Mouse (Mus musculus): ENCODE measurements around the gene Nudt1.

- TF ChIP-seq MYOD1 (IDR thresholded peaks at IDR 0.05; ENCODE audit: control insufficient read depth in 1 of 3, insufficient read length in 2 of 3, low read depth in 2 of 3), result no peak
- TF ChIP-seq REST (IDR thresholded peaks at IDR 0.05; ENCODE audit: insufficient read depth, insufficient read length), result no peak
- no peak for TF ChIP-seq POLR2A (IDR thresholded peaks at IDR 0.05; ENCODE audit: insufficient read length, low read depth)
- TF ChIP-seq CEBPB (IDR thresholded peaks at IDR 0.05; ENCODE audit: insufficient read depth, poor library complexity, severe bottlenecking), result no peak
- no peak for TF ChIP-seq TCF12 (IDR thresholded peaks at IDR 0.05; ENCODE audit: insufficient read depth, poor library complexity, severe bottlenecking)
- TF ChIP-seq POLR2AphosphoS2 (IDR thresholded peaks at IDR 0.05; ENCODE audit: insufficient read length, low read depth), result no peak
- TF ChIP-seq E2F4 (IDR thresholded peaks at IDR 0.05; ENCODE audit: insufficient read depth), result no peak
- no peak for TF ChIP-seq TCF3 (IDR thresholded peaks at IDR 0.05; ENCODE audit: insufficient read length, low read depth)
- no peak for TF ChIP-seq USF1 (IDR thresholded peaks at IDR 0.05; ENCODE audit: low read depth)
- TF ChIP-seq MYOG (IDR thresholded peaks at IDR 0.05; ENCODE audit: control insufficient read depth in 1 of 3, insufficient read depth in 1 of 3, insufficient read length in 2 of 3, low read depth in 2 of 3), result no peak
These were observed 36.7 kb upstream of the Nudt1 start for GRCm38 (mm10) chr5:140284761-140285160.
